Mouse (Mus musculus) cerebellum, adult 9-11 months (tissue): ENCODE data around the gene Slc3a1.
A peak's percentile ranks its signal among the peaks of the same experiment; 100 is the strongest.

ENCODE experiments used
- DNase-seq: peaks from one replicate; pipeline ENCODE4 v3.0.0; 2022

The Slc3a1 gene

GRCm38 (mm10) chr17:85090120-85091099, 62.2 kb downstream of the Slc3a1 start, which contains the start of the genes Prepl and Camkmt:
Gene Prepl (minus strand): TSS chr17:85090241.
Gene Camkmt (plus strand): TSS chr17:85090552.
- DNase-seq = peak; percentile 98

- DNase-seq = no peak
Observed at GRCm38 (mm10) chr17:85091762-85092161, 63.6 kb downstream of the Slc3a1 start.

- DNase-seq = no peak
Observed at GRCm38 (mm10) chr17:85096396-85096795, 68.2 kb downstream of the Slc3a1 start.

GRCm38 (mm10) chr17:85098677-85099323, 70.6 kb downstream of the Slc3a1 start:
- DNase-seq = no peak

GRCm38 (mm10) chr17:85100232-85100631, 72.1 kb downstream of the Slc3a1 start:
- no peak for DNase-seq

- no peak for DNase-seq
Observed at GRCm38 (mm10) chr17:85101751-85102150, 73.6 kb downstream of the Slc3a1 start.

GRCm38 (mm10) chr17:85103310-85103709, 75.1 kb downstream of the Slc3a1 start:
- no peak for DNase-seq

GRCm38 (mm10) chr17:85110640-85111039, 82.5 kb downstream of the Slc3a1 start:
- DNase-seq = no peak

GRCm38 (mm10) chr17:85113441-85113840, 85.3 kb downstream of the Slc3a1 start:
- no peak for DNase-seq
